Mouse (Mus musculus): Measurements from ENCODE around the gene Uts2.
A peak's percentile ranks its signal among the peaks of the same experiment; 100 is the strongest.
"Not testable (repeated sequence)": the region's sequence is repeated elsewhere in the genome, so short reads cannot be mapped to it uniquely, and the experiment has no call there.

The Uts2 gene

DNA sequence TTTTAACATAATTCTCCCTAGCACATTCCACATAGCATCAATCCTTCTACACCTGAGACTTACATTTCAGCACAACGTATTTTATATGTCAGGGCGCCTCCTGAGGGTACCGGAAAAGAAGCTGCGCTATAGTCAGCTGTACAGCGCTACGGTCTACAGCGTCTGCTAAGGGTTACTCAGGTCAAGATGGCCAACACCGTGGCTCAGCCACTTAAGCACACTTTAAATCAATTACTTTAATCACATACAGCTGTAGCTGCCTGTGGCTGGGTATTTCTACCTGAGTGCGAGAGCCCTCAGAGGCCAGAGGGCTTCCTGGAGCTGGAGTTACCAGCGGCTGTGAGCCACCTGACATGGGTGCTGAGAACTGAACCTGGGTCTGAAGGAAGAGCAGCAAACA, 19.0 kb downstream of the Uts2 start:
- DNase-seq (ENCODE audit: low spot score in 2 of 2), result no peak

- not testable (repeated sequence) for DNase-seq (ENCODE audit: low spot score in 2 of 2)
These were observed 20.5 kb downstream of the Uts2 start for GRCm38 (mm10) chr4:151017356-151017755.

DNA sequence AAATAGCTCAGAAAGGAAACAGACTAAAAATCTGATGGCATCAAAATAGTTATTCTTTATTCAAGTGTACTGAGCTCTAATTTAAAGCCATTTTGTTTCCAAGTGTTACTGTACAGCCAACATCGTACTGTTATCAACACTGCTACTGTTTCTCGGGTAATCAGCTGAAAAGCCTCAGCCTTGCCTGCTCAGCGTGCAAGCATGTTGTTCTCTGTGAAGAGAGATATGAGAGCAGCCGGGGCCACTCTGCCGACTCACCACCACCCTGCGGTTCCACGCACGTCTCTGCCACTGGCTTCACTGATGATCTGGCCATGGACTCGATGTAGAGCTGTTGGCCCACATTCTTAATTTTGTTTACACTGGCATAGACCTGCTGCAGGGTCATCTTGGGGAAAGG, 27.3 kb downstream of the Uts2 start:
- DNase-seq (ENCODE audit: low spot score in 2 of 2), result no peak

- DNase-seq (ENCODE audit: low spot score in 2 of 2), result no peak
These were observed 30.1 kb downstream of the Uts2 start for GRCm38 (mm10) chr4:151027001-151027400.

DNA sequence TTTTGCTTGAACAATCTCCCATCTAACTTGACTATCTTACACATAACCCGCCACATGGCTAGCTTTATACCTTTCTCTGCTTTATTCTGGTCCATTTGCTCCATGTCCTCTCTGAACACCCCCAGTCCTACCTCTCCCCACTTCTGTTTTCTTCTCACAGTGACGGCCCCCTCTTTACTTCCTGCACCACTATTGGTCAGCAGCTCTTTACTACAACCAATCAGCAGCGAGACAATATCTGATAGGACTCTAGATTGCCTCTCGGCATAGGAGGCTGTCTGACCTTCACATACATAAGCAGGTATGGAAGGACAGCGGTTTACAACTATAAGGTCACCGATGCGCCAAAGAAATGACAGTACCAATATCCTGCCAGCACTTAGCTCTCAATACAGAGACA, 39.6 kb downstream of the Uts2 start:
- DNase-seq (ENCODE audit: low spot score in 2 of 2), result no peak

- no peak for DNase-seq (ENCODE audit: low spot score in 2 of 2)
These were observed 40.9 kb downstream of the Uts2 start for GRCm38 (mm10) chr4:151037800-151038199.

DNA sequence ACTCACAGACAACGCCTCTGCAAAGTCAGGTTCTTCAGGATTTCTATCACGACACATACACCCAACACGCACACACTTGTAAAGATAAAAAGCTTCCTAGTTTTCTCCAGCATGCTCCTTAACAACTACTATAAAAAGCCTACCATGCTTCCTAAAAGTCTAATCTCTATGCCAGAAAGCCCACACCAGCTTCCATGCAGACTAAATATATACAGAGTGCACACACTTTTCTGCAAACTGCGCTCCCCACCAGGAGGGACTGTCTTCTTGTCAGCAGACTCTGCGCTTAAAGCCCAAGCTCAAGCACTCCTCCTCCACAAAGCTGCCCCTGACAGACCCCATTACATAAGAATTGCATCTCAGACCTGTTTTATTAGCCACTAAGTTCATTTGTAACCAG, 44.6 kb downstream of the Uts2 start:
- no peak for DNase-seq (ENCODE audit: low spot score in 2 of 2)

GRCm38 (mm10) chr4:151043281-151043680, 46.4 kb downstream of the Uts2 start:
- DNase-seq (ENCODE audit: low spot score in 2 of 2), result peak; percentile 45 to 49

GRCm38 (mm10) chr4:151044037-151044943, 47.4 kb downstream of the Uts2 start, which contains the start of gene Per3:
Per3 (minus strand) TSS chr4:151044665.
- peak; percentile 99 for DNase-seq (ENCODE audit: low spot score in 2 of 2)

GRCm38 (mm10) chr4:151044944-151045570, 48.2 kb downstream of the Uts2 start:
- DNase-seq (ENCODE audit: low spot score in 2 of 2), result no peak

DNA sequence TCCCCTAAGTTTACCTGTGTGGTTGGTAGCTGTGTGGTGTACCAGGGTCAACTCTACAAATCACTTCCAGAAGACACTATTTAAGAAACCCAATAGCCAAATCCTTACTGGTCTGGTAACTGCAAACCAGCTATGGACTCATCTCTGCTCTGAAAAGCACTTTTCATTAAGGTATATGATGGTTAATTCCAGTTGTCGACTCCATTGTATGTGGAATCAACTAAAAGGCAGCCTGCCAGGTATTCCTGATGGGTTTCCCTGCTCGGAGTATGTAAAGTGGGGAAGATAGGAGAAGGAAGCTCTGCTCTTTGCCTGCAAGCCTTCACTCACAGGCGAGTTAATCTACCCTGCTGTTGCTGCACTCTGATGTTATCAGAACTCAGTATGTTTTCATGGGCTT, 49.6 kb downstream of the Uts2 start:
- no peak for DNase-seq (ENCODE audit: low spot score in 2 of 2)

DNA sequence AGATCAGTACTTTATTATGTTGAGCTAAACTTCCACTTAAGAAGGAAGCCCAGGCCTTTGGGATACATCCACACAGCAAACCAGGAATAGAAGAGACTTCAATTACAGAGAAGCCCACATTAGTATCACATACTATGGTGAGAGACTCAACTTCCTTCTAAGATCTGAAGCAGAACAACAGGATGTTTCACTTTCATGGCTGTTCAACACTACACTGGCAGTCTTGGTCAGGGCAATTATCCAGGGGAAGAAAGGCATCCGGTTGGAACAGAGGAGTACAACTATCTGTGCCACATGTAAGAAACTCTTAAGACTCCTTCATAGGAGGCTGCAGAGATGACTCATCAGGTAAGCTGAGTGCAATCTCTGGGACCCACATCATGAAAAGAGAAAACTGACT, 54.3 kb downstream of the Uts2 start:
- DNase-seq (ENCODE audit: low spot score in 2 of 2), result no peak

Measured in heart, adult 9 months (tissue).